Mouse (Mus musculus) CD4-positive naive resting alpha-beta T cell, adult 76 days (primary cell): ENCODE measurements around the gene Chst12. TPM values are rescaled to one million over a fixed set of nuclear protein-coding genes. Genes with fewer than 3 reads are reported as not detected.

Experiments used
- total RNA-seq: library from RNA; stranded (reverse); gene quantifications from one replicate; pipeline ENCODE4 v1.2.4, GENCODE M21; 2023

Chst12 gene
- total RNA-seq = 9.1 TPM

GRCm38 (mm10) chr5:140505208-140505780, at the start of gene Chst12:
Gene Chst12, plus strand, starts transcription at chr5:140505550.

DNA sequence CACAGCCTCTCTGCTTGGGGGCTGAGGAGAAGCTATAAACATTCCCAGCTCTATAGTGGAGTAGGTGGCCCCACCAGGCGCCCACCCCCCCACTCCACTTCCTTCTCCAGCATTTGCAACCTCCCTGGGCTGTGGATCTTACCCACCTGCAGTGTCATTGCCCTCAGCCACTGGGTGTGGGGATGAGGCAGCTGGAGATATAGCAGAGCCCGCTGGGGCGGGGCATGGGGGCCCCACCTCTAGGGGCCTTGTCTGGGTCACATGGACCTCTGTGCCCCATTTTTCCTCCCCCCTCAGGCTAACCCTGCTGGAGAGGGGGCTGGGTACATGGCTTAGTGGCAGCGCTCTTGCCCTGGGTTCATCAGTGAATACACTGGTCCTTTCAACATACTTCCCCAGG, 59.5 kb downstream of the Chst12 start, which contains the start of gene Grifin:
Gene Grifin (minus strand): TSS at position 176 of the 400 bp plus-strand sequence.

Other genes with a start within 250 kb of the Chst12 start
- 38.3 TPM for gene Mad1l1, start 184.0 kb upstream of the Chst12 start, total RNA-seq
- gene Nudt1, start 183.9 kb upstream of the Chst12 start, total RNA-seq = 8.2 TPM
- 5.5 TPM for gene Mrm2, start 173.7 kb upstream of the Chst12 start, total RNA-seq
- 14.2 TPM for gene Snx8, start 116.3 kb upstream of the Chst12 start, total RNA-seq
- gene Eif3b, start 86.2 kb upstream of the Chst12 start, total RNA-seq = 122 TPM
- gene Gm4869, start 59.9 kb upstream of the Chst12 start, total RNA-seq = 0.18 TPM
- 1.0 TPM for gene Grifin, start 59.5 kb downstream of the Chst12 start, total RNA-seq
- gene Lfng, start 101.8 kb downstream of the Chst12 start, total RNA-seq = 102 TPM
- gene Ttyh3, start 143.5 kb downstream of the Chst12 start, total RNA-seq = 114 TPM
- 43.6 TPM for gene Iqce, start 196.8 kb downstream of the Chst12 start, total RNA-seq
- 18.2 TPM for gene Brat1, start 199.5 kb downstream of the Chst12 start, total RNA-seq
- 5.2 TPM for gene Amz1, start 218.6 kb downstream of the Chst12 start, total RNA-seq